ENCODE assay signal across 10 mouse cellular contexts in genomic region chr15:85660528-85661392, GRCm38 (mm10).
DNase-seq lines count a peak whose midpoint lies in the region; ATAC-seq and TF ChIP-seq lines count a peak whose summit lies in the region.
"Had no signal": no experiment of that assay in that cellular context is flagged by ENCODE, and none has a peak within 500 bp of the region (broad histone marks: within the 10 kb centered on the region; RNA-seq: fewer than 3 reads in every experiment).

No protein-coding gene starts in this region.

- DNase-seq in heart, embryonic 10.5 days (ENCODE audit: low spot score), result no peak
- no peak for DNase-seq in heart, postnatal 14 days
- peak; percentile 84 for DNase-seq in embryo, embryonic 10 days (ENCODE audit: low spot score)
- no peak for DNase-seq in kidney, postnatal 0 days (ENCODE audit: low spot score)
- no peak for DNase-seq in midbrain, postnatal 0 days (ENCODE audit: low spot score)
- DNase-seq in testis, postnatal 14 days (ENCODE audit: low spot score), result no peak
- DNase-seq in left cerebral cortex, postnatal 25 days (ENCODE audit: low spot score in 2 of 2), result no peak

- intact Hi-C loops in heart, postnatal 14 days (cut with DNase I), result no loop called here
- intact Hi-C loops in left cerebral cortex, postnatal 25 days (cut with DNase I), result no loop called here

- H3K36me3 ChIP-seq in heart, embryonic 10.5 days, result no peaks in the 10 kb centered on the region
- 0 out of 2 replicates have a peak, but pooled peaks cover 2% of the 10 kb centered on the region for H3K36me3 ChIP-seq in kidney, postnatal 0 days (ENCODE audit: insufficient read depth, low read length)
- no peaks in the 10 kb centered on the region for H3K36me3 ChIP-seq in midbrain, postnatal 0 days (ENCODE audit: insufficient read depth, low read length)
- H3K36me3 ChIP-seq: heart, embryonic 15.5 days had no signal

- peaks cover 6% of the 10 kb centered on the region for H3K4me1 ChIP-seq in heart, embryonic 10.5 days
- peaks cover 5% of the 10 kb centered on the region; the same call in 1 of the 2 replicates for H3K4me1 ChIP-seq in kidney, postnatal 0 days (replicated peaks; ENCODE audit: insufficient read depth, low read length)
- peaks cover 3% of the 10 kb centered on the region; the same call in 1 of the 2 replicates for H3K4me1 ChIP-seq in midbrain, postnatal 0 days (ENCODE audit: insufficient read depth, low read length)

- no peak overlapping the region for H3K4me2 ChIP-seq in kidney, postnatal 0 days (ENCODE audit: low read length)
- peak overlapping the region; percentile 2 for H3K4me2 ChIP-seq in midbrain, postnatal 0 days (ENCODE audit: low read depth, low read length, poor library complexity, severe bottlenecking)
- H3K4me2 ChIP-seq: heart, embryonic 15.5 days; lung, embryonic 15.5 days had no signal

- peaks cover 97% of the 10 kb centered on the region for H3K27me3 ChIP-seq in heart, embryonic 10.5 days (ENCODE audit: insufficient read depth, poor library complexity, severe bottlenecking)
- no peaks in the 10 kb centered on the region for H3K27me3 ChIP-seq in kidney, postnatal 0 days (ENCODE audit: insufficient read depth, low read length)
- peaks cover 30% of the 10 kb centered on the region; the same call in 1 of the 2 replicates for H3K27me3 ChIP-seq in midbrain, postnatal 0 days (ENCODE audit: insufficient read depth, low read length)

- no peak overlapping the region for H3K9ac ChIP-seq in kidney, postnatal 0 days (ENCODE audit: low read depth, low read length)
- H3K9ac ChIP-seq in midbrain, postnatal 0 days (replicated peaks; ENCODE audit: low read length, poor library complexity, severe bottlenecking), result no peak overlapping the region
- H3K9ac ChIP-seq: heart, embryonic 15.5 days; lung, embryonic 15.5 days had no signal

- no peak overlapping the region for H3K27ac ChIP-seq in heart, embryonic 10.5 days
- H3K27ac ChIP-seq in kidney, postnatal 0 days, result no peak overlapping the region
- no peak overlapping the region for H3K27ac ChIP-seq in midbrain, postnatal 0 days (ENCODE audit: low read depth, low read length)
- H3K27ac ChIP-seq: heart, embryonic 15.5 days; lung, embryonic 15.5 days had no signal

- ATAC-seq in kidney, postnatal 0 days (replicated peaks; ENCODE audit: low FRiP score, low read depth), result peak; percentile 43; the same call in 1 of the 2 replicates
- ATAC-seq in midbrain, postnatal 0 days (ENCODE audit: low FRiP score), result no peak
- no peak for ATAC-seq in erythroblast, adult 5-6 weeks (replicated peaks; ENCODE audit: low FRiP score, poor library complexity, severe bottlenecking)

- peak overlapping the region; percentile 43 for H3K4me3 ChIP-seq in heart, embryonic 10.5 days
- no peak overlapping the region for H3K4me3 ChIP-seq in kidney, postnatal 0 days (replicated peaks; ENCODE audit: low read depth, low read length)
- no peak overlapping the region for H3K4me3 ChIP-seq in midbrain, postnatal 0 days (ENCODE audit: low read depth, low read length)
- H3K4me3 ChIP-seq: heart, embryonic 15.5 days; lung, embryonic 15.5 days had no signal

- 14% methylated on average over 44 of the region's 45 CpGs for WGBS in heart, embryonic 10.5 days
- WGBS in kidney, postnatal 0 days, result 34% methylated on average over 45 of the region's 45 CpGs
- 17% methylated on average over 45 of the region's 45 CpGs for WGBS in midbrain, postnatal 0 days

- no peaks in the 10 kb centered on the region for H3K9me3 ChIP-seq in heart, embryonic 10.5 days
- H3K9me3 ChIP-seq in kidney, postnatal 0 days (replicated peaks; ENCODE audit: low read length), result no peaks in the 10 kb centered on the region
- no peaks in the 10 kb centered on the region for H3K9me3 ChIP-seq in midbrain, postnatal 0 days (ENCODE audit: low read length)
- H3K9me3 ChIP-seq: heart, embryonic 15.5 days; lung, embryonic 15.5 days had no signal

- no peak for TF ChIP-seq CTCF in kidney, postnatal 0 days (IDR thresholded peaks at IDR 0.05; ENCODE audit: low read depth)
- no peak for TF ChIP-seq CTCF in midbrain, postnatal 0 days (IDR thresholded peaks at IDR 0.05)
